Mouse (Mus musculus) left cerebral cortex, postnatal 36 days (tissue): ENCODE results near the gene 4930522L14Rik. TPM values are rescaled to one million over a fixed set of nuclear protein-coding genes. Genes with fewer than 3 reads are reported as not detected.
"Not testable (repeated sequence)": the region's sequence is repeated elsewhere in the genome, so short reads cannot be mapped to it uniquely, and the experiment has no call there.

Experiments used
- DNase-seq, 2 experiments: peaks; one replicate each; pipeline ENCODE4 v3.0.0; 2021 to 2022; ENCODE audit warnings: low spot score in 2 of 2, mixed read lengths in 1 of 2
- intact Hi-C: fragments of 180-260 bp; cut with DNase I; formaldehyde crosslinking; loops from one replicate; pipeline ENCODE4 v1.15.1; 2025
- total RNA-seq, 2 experiments: library from RNA; stranded (reverse); gene quantifications; 2 replicates each; pipeline ENCODE4 v1.2.3; 2021

4930522L14Rik gene
- total RNA-seq, result 1 to 10 TPM; 3.6 to 3.9 TPM

- intact Hi-C loops, result loop anchor here (5.0 kb wide), 1 partner anchor 46 kb away; no protein-coding TSS in a partner anchor
Measured at GRCm38 (mm10) chr5:109751391-109752071, at the start of gene 4930522L14Rik. 4930522L14Rik (minus strand) TSS chr5:109751886.

DNA sequence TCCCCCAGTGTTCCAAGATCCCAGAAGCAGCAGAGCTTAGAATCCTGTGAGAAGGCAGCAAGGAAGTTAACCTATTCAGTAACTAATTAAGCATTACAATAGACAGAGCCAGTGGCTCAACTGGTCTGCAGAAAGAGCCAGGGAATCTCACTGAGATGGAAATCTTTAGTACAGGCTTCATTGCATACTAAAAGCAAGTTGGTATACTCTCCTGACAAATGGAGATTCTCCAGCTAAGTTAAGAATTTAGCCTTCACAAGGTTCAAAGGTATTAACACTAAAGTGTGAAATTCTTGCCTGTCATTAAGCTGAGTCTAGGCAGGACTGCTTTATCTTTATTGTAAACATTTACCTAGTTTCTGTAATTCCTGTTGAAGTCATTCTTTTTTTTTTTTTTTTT, 49.8 kb upstream of the 4930522L14Rik start:
- intact Hi-C loops, DNase-seq: not testable (repeated sequence)

More at GRCm38 (mm10) chr5:109751391-109752071, at the start of gene 4930522L14Rik:
- peak; percentile 68 to 73 for DNase-seq

DNA sequence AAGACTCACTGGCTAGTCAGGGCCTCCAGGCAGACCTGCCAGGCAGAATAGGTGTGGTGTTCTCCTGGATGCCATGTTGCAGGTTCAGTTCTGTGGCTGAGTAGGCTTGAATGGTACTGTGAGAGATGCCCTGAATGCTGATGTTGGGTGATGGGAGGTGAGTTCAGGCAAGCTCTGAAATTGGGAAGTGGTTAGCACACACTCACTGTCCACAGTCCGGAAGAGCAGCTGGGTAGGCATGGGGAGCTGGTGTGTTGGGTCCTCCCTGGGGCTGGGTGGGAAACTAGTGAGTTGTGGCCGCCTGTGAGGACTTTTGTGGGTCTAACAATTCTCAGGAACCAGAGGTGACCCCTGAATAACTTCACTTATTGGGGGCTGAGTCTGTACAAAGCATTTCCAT, 48.3 kb upstream of the 4930522L14Rik start:
- DNase-seq, result not testable (repeated sequence)
- intact Hi-C loops, result loop anchor here (5.0 kb wide), 1 partner anchor 48 kb away; the partner anchor contains the start of gene 4930522L14Rik

GRCm38 (mm10) chr5:109797017-109797416, 45.3 kb upstream of the 4930522L14Rik start:
- intact Hi-C loops, result loop anchor here (5.0 kb wide), 1 partner anchor 45 kb away; the partner anchor contains the start of gene 4930522L14Rik
- not testable (repeated sequence) for DNase-seq

DNA sequence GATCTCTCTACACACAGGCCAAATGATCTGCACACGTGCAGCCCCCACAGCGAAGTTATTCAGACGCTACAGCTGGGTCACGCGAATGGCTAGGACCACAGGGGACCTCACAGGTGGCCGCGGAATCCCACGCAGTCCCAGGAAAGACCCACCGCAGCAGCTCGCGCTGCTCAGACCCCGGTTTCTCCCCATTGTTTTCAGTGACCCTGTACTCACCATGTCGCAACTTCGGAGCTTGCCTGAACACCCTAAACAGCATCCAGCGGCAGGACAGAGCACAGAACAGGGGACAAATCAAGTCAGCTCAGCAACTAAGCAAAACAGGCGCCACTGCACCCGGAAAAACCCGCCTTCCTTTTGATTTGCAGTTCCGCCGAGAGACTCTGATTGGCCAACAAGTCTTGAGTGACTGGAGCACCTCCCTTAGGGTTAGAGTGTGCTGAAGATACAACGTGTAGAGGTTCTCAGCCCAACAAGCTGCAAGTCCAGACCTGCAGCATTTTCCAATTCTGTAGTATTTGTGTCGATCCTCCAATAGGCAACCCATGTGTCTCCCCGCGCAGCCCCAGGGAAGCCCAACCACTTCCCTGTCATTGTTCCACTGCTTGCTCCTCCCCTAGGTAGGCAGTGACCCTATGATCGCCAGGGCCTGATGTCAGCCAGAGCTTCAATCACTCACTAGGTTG, 44.4 kb upstream of the 4930522L14Rik start:
- DNase-seq, result peak; percentile 23 to 31
- intact Hi-C loops, result loop anchor here (5.0 kb wide), 1 partner anchor 44 kb away; the partner anchor contains the start of gene 4930522L14Rik

DNA sequence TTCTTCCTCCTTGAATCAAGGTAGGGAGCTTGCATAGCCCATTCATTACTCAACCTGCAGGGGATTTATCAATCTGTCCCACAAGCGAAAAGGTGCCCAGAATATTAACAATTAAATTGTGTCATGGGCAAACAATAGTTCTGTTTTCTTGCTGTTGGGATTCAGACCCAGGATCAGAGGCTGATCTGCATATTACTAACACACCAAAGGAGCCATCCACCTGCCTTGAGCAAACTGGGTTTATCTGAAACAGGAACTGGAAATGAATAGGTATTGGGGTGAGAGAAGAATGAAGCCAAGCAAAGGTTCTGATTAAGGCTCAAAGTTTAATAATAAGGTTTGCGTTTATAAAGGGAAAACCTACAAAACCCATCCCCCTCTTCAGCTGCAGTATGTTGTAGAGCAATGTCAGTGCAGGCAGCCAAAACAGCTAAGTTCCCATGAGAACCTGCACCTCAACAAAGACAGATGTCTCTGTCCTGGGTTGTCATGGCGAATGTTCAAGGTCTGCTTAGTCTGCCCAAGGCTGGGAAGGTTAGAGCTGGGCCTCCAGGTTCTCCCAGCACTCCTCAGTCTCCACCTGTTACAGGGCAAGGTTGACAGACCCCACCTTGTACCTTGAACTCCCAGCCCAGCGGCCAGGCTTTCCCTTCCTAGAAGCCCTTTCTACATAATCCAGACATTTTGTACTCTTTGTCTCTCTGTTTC, 541 bp upstream of the 4930522L14Rik start:
- intact Hi-C loops, result loop anchor here (5.0 kb wide), 1 partner anchor 45 kb away; no protein-coding TSS in a partner anchor
- DNase-seq, result not testable (repeated sequence)

DNA sequence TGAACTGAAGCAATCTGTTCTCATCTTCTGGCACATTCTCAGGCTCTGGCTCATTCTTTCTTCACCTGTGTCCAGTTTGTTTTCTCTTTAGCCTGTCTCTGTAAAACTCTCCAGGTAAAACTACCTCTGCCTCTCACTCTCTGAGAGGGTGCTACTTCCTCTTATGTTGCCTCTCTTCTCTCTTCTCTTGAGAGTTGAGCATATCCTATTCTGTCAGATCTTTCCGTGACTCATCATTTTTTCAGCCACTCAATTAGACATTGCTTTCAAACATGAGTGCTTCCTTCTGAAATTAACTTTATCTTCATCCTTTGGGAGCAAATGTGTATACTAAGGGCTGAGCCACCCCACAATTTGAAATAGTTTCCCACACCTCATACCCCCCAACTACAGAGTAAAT, 6.6 kb downstream of the 4930522L14Rik start:
- intact Hi-C loops, DNase-seq: not testable (repeated sequence)

GRCm38 (mm10) chr5:109717341-109717740, 34.3 kb downstream of the 4930522L14Rik start:
- DNase-seq, intact Hi-C loops: not testable (repeated sequence)

GRCm38 (mm10) chr5:109691205-109691965, 60.3 kb downstream of the 4930522L14Rik start:
- intact Hi-C loops, result not testable (repeated sequence)

GRCm38 (mm10) chr5:109690537-109691201, 61.0 kb downstream of the 4930522L14Rik start, which contains the start of gene 5430403G16Rik:
5430403G16Rik (minus strand) TSS chr5:109691041.
- peak; percentile 70 for DNase-seq
- intact Hi-C loops, result not testable (repeated sequence)

More at GRCm38 (mm10) chr5:109691205-109691965, 60.3 kb downstream of the 4930522L14Rik start:
- not testable (repeated sequence) for DNase-seq

Other genes starting within 250 kb of the 4930522L14Rik start
- gene Crlf2, start 192.9 kb downstream of the 4930522L14Rik start, total RNA-seq, result 10 to 100 TPM; 29.3 to 33.7 TPM
- 1 to 10 TPM; 1.8 to 2.0 TPM for gene 5430403G16Rik, start 60.8 kb downstream of the 4930522L14Rik start, total RNA-seq
- 10 to 100 TPM; 28.0 to 43.1 TPM for gene Gm15446, start 171.5 kb upstream of the 4930522L14Rik start, total RNA-seq
- gene Zfp932, start 244.6 kb upstream of the 4930522L14Rik start, total RNA-seq, result 10 to 100 TPM; 40.8 to 61.3 TPM